Mouse (Mus musculus): ENCODE data around the gene Leap2. TPM values are rescaled to one million over a fixed set of nuclear protein-coding genes. Genes with fewer than 3 reads are reported as not detected.
"Not testable (repeated sequence)": the region's sequence is repeated elsewhere in the genome, so short reads cannot be mapped to it uniquely, and the experiment has no call there.

Leap2 gene
- polyA plus RNA-seq, 1 experiment, result not detected

- Histone ChIP-seq H3K36me3 (replicated peaks; ENCODE audit: low read length) (peaks cover 44% of the 10 kb centered on the region), H3K9me3 (no peaks in the 10 kb centered on the region), H3K27me3 (replicated peaks) (no peaks in the 10 kb centered on the region), H3K4me1 (peaks cover 57% of the 10 kb centered on the region), H3K4me3 (replicated peaks) (no peak overlapping the region)
- no peak for TF ChIP-seq FLI1 (IDR thresholded peaks at IDR 0.05; ENCODE audit: low read length)
- no peak for TF ChIP-seq GATA1 (IDR thresholded peaks at IDR 0.05; ENCODE audit: borderline replicate concordance, low read length)
Measured at GRCm38 (mm10) chr11:53428716-53429057, 5.7 kb upstream of the Leap2 start.

- Histone ChIP-seq H3K36me3 (replicated peaks; ENCODE audit: low read length) (peaks cover 50% of the 10 kb centered on the region), H3K9me3 (no peaks in the 10 kb centered on the region), H3K4me3 (replicated peaks) (no peak overlapping the region), H3K27me3 (replicated peaks) (no peaks in the 10 kb centered on the region), H3K4me1 (peaks cover 52% of the 10 kb centered on the region)
- TF ChIP-seq FLI1 (IDR thresholded peaks at IDR 0.05; ENCODE audit: low read length) (no peak), GATA1 (IDR thresholded peaks at IDR 0.05; ENCODE audit: borderline replicate concordance, low read length) (no peak)
Measured at GRCm38 (mm10) chr11:53427993-53428715, 5.2 kb upstream of the Leap2 start.

GRCm38 (mm10) chr11:53426914-53427313, 3.9 kb upstream of the Leap2 start:
- H3K4me1 ChIP-seq, result peaks cover 40% of the 10 kb centered on the region

GRCm38 (mm10) chr11:53425711-53426255, 2.8 kb upstream of the Leap2 start:
- Histone ChIP-seq H3K9me3 (no peaks in the 10 kb centered on the region), H3K4me3 (replicated peaks) (no peak overlapping the region), H3K4me1 (peaks cover 32% of the 10 kb centered on the region), H3K27me3 (replicated peaks) (no peaks in the 10 kb centered on the region), H3K36me3 (replicated peaks; ENCODE audit: low read length) (peaks cover 72% of the 10 kb centered on the region)
- TF ChIP-seq FLI1 (IDR thresholded peaks at IDR 0.05; ENCODE audit: low read length) (no peak), GATA1 (IDR thresholded peaks at IDR 0.05; ENCODE audit: borderline replicate concordance, low read length) (no peak)

More at GRCm38 (mm10) chr11:53426914-53427313, 3.9 kb upstream of the Leap2 start:
- H3K36me3 ChIP-seq (replicated peaks; ENCODE audit: low read length), result peaks cover 62% of the 10 kb centered on the region
- not testable (repeated sequence) for H3K4me3 ChIP-seq (replicated peaks); H3K9me3 ChIP-seq; H3K27me3 ChIP-seq (replicated peaks)

- H3K4me1 ChIP-seq, result peaks cover 29% of the 10 kb centered on the region
- H3K4me3 ChIP-seq (replicated peaks), result no peak overlapping the region
- no peaks in the 10 kb centered on the region for H3K9me3 ChIP-seq
- no peaks in the 10 kb centered on the region for H3K27me3 ChIP-seq (replicated peaks)
- H3K36me3 ChIP-seq (replicated peaks; ENCODE audit: low read length), result peaks cover 78% of the 10 kb centered on the region
- TF ChIP-seq GATA1 (IDR thresholded peaks at IDR 0.05; ENCODE audit: borderline replicate concordance, low read length) (no peak), FLI1 (IDR thresholded peaks at IDR 0.05; ENCODE audit: low read length) (no peak)
Measured at GRCm38 (mm10) chr11:53425251-53425650, 2.3 kb upstream of the Leap2 start.

- H3K9me3 ChIP-seq, result no peaks in the 10 kb centered on the region
- peaks cover 82% of the 10 kb centered on the region for H3K36me3 ChIP-seq (replicated peaks; ENCODE audit: low read length)
- TF ChIP-seq GATA1 (IDR thresholded peaks at IDR 0.05; ENCODE audit: borderline replicate concordance, low read length) (no peak), FLI1 (IDR thresholded peaks at IDR 0.05; ENCODE audit: low read length) (no peak)
- H3K27me3 ChIP-seq (replicated peaks), result no peaks in the 10 kb centered on the region
- H3K4me1 ChIP-seq, result peaks cover 26% of the 10 kb centered on the region
- no peak overlapping the region for H3K4me3 ChIP-seq (replicated peaks)
Measured at GRCm38 (mm10) chr11:53424826-53425225, 1.9 kb upstream of the Leap2 start.

GRCm38 (mm10) chr11:53418048-53418447, 4.9 kb downstream of the Leap2 start:
- Histone ChIP-seq H3K4me3 (replicated peaks) (no peak overlapping the region), H3K4me1 (peaks cover 1% of the 10 kb centered on the region; the same call in 1 of the 2 replicates), H3K9me3 (no peaks in the 10 kb centered on the region), H3K36me3 (replicated peaks; ENCODE audit: low read length) (peaks cover 99% of the 10 kb centered on the region), H3K27me3 (replicated peaks) (no peaks in the 10 kb centered on the region)
- TF ChIP-seq GATA1 (IDR thresholded peaks at IDR 0.05; ENCODE audit: borderline replicate concordance, low read length) (no peak), FLI1 (IDR thresholded peaks at IDR 0.05; ENCODE audit: low read length) (no peak)

GRCm38 (mm10) chr11:53413871-53414270, 9.1 kb downstream of the Leap2 start:
- Histone ChIP-seq H3K9me3 (no peaks in the 10 kb centered on the region), H3K4me3 (replicated peaks) (no peak overlapping the region), H3K36me3 (replicated peaks; ENCODE audit: low read length) (peaks cover 100% of the 10 kb centered on the region), H3K27me3 (replicated peaks) (no peaks in the 10 kb centered on the region), H3K4me1 (peaks cover 4% of the 10 kb centered on the region; the same call in 1 of the 2 replicates)
- TF ChIP-seq GATA1 (IDR thresholded peaks at IDR 0.05; ENCODE audit: borderline replicate concordance, low read length) (no peak), FLI1 (IDR thresholded peaks at IDR 0.05; ENCODE audit: low read length) (no peak)

- Histone ChIP-seq H3K4me3 (replicated peaks) (no peak overlapping the region), H3K9me3 (no peaks in the 10 kb centered on the region), H3K36me3 (replicated peaks; ENCODE audit: low read length) (peaks cover 97% of the 10 kb centered on the region), H3K4me1 (peaks cover 4% of the 10 kb centered on the region; the same call in 1 of the 2 replicates), H3K27me3 (replicated peaks) (no peaks in the 10 kb centered on the region)
- TF ChIP-seq FLI1 (IDR thresholded peaks at IDR 0.05; ENCODE audit: low read length), result no peak
- no peak for TF ChIP-seq GATA1 (IDR thresholded peaks at IDR 0.05; ENCODE audit: borderline replicate concordance, low read length)
Measured at GRCm38 (mm10) chr11:53411738-53412137, 11.2 kb downstream of the Leap2 start.

- Histone ChIP-seq H3K36me3 (replicated peaks; ENCODE audit: low read length) (peaks cover 90% of the 10 kb centered on the region), H3K9me3 (no peaks in the 10 kb centered on the region), H3K4me1 (peaks cover 20% of the 10 kb centered on the region), H3K27me3 (replicated peaks) (no peaks in the 10 kb centered on the region), H3K4me3 (replicated peaks) (no peak overlapping the region)
- TF ChIP-seq GATA1 (IDR thresholded peaks at IDR 0.05; ENCODE audit: borderline replicate concordance, low read length) (no peak), FLI1 (IDR thresholded peaks at IDR 0.05; ENCODE audit: low read length) (no peak)
Measured at GRCm38 (mm10) chr11:53403638-53404037, 19.3 kb downstream of the Leap2 start.
